Mouse (Mus musculus) bone marrow macrophage, adult 2 months (primary cell): ENCODE data around the gene Hint2.
A peak's percentile ranks its signal among the peaks of the same experiment; 100 is the strongest.

Experiments used
- CTCF ChIP-seq: IDR thresholded peaks from 2 replicates; pipeline ENCODE4 v1.5.1; 2012; ENCODE audit warnings: low read depth, mild to moderate bottlenecking, low read length, moderate library complexity
- POLR2A ChIP-seq: IDR thresholded peaks from 2 replicates; pipeline ENCODE4 v1.6.1; 2012; ENCODE audit warnings: mild to moderate bottlenecking, low read depth, low read length, borderline replicate concordance

GRCm38 (mm10) chr4:43630030-43630581, 26.2 kb downstream of the Hint2 start:
- no peak for TF ChIP-seq POLR2A
- peak; percentile 67 for TF ChIP-seq CTCF
